Mouse (Mus musculus) neutrophil, adult 59 days (primary cell): Measurements from ENCODE around the gene Nr1d2. TPM values are rescaled to one million over a fixed set of nuclear protein-coding genes. Genes with fewer than 3 reads are reported as not detected.

Experiments used
- total RNA-seq, 2 experiments: library from RNA; stranded (reverse); gene quantifications; 1 replicate in 1 of 2; 2 replicates in 1 of 2; pipeline ENCODE4 v1.2.4; 2023

The Nr1d2 gene
- total RNA-seq, result 10 to 100 TPM in 1 of 2 experiments, 1 to 10 TPM in 1; 8.3 to 11.6 TPM

DNA sequence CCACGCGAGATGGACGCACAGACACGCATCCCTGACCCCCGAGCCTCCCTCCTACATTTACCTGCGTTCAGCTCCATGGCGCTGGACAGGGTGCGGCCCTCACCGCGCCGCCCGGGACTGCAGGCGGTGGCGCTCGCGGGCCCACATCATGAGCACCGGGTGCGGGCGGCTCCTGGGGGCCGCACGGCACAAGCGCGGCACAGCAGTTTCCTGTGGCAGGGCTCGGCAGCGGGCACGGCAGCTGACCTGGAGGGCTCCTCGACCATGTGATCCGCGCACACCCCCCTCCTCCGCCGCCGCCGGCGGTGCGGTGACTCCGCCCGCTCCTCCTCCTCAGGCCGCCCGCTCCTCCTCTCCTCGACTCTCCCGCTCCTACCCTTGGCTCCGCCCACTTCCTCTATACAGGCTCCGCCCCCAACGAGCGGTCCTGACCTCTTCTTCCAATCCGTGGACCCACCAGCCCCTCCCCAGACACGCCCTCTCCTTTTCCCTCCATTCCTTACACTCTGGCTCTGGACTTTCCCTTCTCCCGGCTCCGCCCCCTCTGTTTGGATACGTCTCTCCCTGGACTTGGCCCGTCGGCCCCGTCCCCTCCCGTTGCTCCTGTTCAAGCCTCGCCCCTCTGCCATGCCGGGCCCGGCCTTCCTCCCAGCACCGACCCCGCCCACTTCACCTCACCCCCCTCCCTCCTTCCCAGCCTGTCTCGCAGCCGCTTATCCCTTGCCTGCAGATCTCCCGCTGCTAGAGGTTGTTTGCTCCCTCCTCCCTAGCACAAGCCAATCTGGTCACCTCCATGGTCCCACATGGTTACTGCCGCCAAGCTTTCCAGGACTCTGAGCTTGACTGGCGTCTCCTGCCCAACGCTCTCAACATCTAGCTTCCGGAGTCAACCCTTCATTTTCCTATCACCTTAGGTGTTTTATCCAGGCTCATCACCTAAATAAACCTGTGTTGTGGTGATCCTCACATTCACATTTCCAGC, at the start of gene Nr1d2:
TSS of gene Nr1d2 (minus strand) at position 378 of the 982 bp plus-strand sequence.

DNA sequence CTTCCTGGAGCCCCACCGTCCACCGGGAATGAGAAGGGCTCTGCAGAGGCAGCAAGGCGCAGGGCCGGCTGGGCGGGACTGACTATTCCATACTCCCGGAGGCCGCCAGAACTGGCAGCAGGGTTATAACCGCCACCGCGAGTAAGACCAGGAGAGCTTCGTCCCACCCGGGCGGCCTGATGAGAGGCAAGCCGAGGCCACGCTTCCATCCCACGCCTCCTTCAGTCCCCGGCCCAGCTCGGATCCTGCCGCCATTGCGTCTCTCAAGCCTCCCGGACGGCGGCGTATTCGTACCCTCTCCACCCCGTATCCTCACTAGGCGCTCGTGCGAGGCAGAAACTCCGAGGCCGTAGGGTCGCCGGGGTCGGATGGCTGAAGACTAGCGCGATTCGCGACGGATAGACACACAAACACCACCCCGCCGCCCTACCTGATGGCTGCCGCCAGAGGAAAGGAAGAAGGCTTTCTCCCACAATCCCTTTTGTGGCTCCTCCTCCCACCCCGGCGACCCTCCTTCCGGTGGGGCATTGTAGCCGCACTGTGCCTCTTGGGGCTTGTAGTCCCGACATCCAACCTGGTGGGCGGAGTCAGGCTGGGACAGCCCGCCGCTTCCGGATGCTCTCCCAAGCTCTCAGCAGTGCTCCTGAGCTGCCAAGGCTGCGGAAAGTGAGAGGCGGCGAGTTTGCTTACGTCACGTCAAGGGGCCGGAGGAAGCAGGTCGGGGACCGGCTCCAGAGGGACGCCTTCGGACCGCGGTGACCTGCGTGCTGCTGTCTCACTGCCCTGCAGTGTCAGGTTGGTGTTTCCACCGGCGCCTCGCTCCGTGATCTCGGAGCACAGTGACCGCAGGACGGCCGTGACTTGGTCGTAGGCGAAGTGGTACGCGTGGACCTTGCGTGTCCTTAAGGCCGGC, 31.9 kb upstream of the Nr1d2 start, which contains the start of the genes Nkiras1 and Rpl15:
TSS of gene Nkiras1 (plus strand) at position 608 of the 913 bp plus-strand sequence.
TSS of gene Rpl15 (minus strand) at position 863 of the 913 bp plus-strand sequence.

Other genes starting within 250 kb of the Nr1d2 start
- gene Nkiras1, start 32.0 kb upstream of the Nr1d2 start, total RNA-seq, result 1 to 10 TPM; 4.6 to 5.9 TPM
- gene Rpl15, start 32.3 kb upstream of the Nr1d2 start, total RNA-seq, result 100 to 1,000 TPM; 552 to 622 TPM
- gene Ube2e1, start 92.7 kb upstream of the Nr1d2 start, total RNA-seq, result 10 to 100 TPM; 38.5 to 39.4 TPM